Mouse (Mus musculus) forebrain, embryonic 11.5 days (tissue): ENCODE data around the gene Adam21. TPM values are rescaled to one million over a fixed set of nuclear protein-coding genes. Genes with fewer than 3 reads are reported as not detected.
"Not testable (repeated sequence)": the region's sequence is repeated elsewhere in the genome, so short reads cannot be mapped to it uniquely, and the experiment has no call there.

ENCODE experiments used
- ATAC-seq: fragments of 200-750 bp; cut with Nextera tagmentation; replicated peaks from 2 replicates; pipeline ENCODE4 v1.8.0; 2017; ENCODE audit warnings: moderate TSS enrichment; ENCODE audit not compliant: low FRiP score
- DNase-seq: peaks from one replicate; pipeline ENCODE4 v3.0.0-alpha.2; 2017; ENCODE audit warnings: low spot score
- H3K27ac ChIP-seq: fragments of 300-500 bp; sonication (generic); 2 replicates; pipeline ENCODE4 v1.5.1; 2014; ENCODE audit warnings: low read depth, low read length
- H3K27me3 ChIP-seq: fragments of 300-500 bp; sonication (generic); 2 replicates; pipeline ENCODE4 v1.6.1; 2014; ENCODE audit warnings: mild to moderate bottlenecking, low read length, mixed read lengths; ENCODE audit not compliant: control insufficient read depth, insufficient read depth
- H3K36me3 ChIP-seq: fragments of 300-500 bp; sonication (generic); 2 replicates; pipeline ENCODE4 v1.6.1; 2014; ENCODE audit warnings: mild to moderate bottlenecking, low read length, moderate library complexity, mixed read lengths; ENCODE audit not compliant: control insufficient read depth, insufficient read depth
- H3K4me1 ChIP-seq: fragments of 300-500 bp; sonication (generic); replicated peaks from 2 replicates; pipeline ENCODE4 v1.6.1; 2014; ENCODE audit warnings: low read length, mixed read lengths; ENCODE audit not compliant: control insufficient read depth, insufficient read depth
- H3K4me2 ChIP-seq: fragments of 300-500 bp; sonication (generic); 2 replicates; pipeline ENCODE4 v1.6.1; 2014; ENCODE audit warnings: low read depth, mild to moderate bottlenecking, low read length, moderate library complexity, mixed read lengths; ENCODE audit not compliant: severe bottlenecking
- H3K4me3 ChIP-seq: fragments of 300-500 bp; sonication (generic); 2 replicates; pipeline ENCODE4 v1.5.1; 2014; ENCODE audit warnings: low read depth, low read length
- H3K9ac ChIP-seq: fragments of 300-500 bp; sonication (generic); 2 replicates; pipeline ENCODE4 v1.6.1; 2014; ENCODE audit warnings: low read length
- H3K9me3 ChIP-seq: fragments of 300-500 bp; sonication (generic); 2 replicates; pipeline ENCODE4 v1.6.1; 2016; ENCODE audit warnings: low read length, mixed read lengths; ENCODE audit not compliant: control insufficient read depth
- whole genome bisulfite sequencing: fragments of 180-500 bp; shearing (Covaris S2); extraction: QIAGEN DNeasy Blood & Tissue Kit; methylation state at CpG from one replicate; pipeline ENCODE4 v1.1.7; 2014; 5-methylcytosine and 5-hydroxymethylcytosine counted together
- polyA plus RNA-seq: library from polyadenylated mRNA; unstranded; fragments of >200 nt; fragmentation: Nextera tagmentation; extraction: Ambion mirVana; gene quantifications from 2 replicates; pipeline ENCODE4 v1.2.1, GENCODE M21; 2014

Adam21 gene
- polyA plus RNA-seq, 1 experiment from 2014 or later: 0.81 TPM

GRCm38 (mm10) chr12:81564173-81564572 lies 4.1 kb downstream of the Adam21 start:
- Histone ChIP-seq H3K9me3 (no peaks in the 10 kb centered on the region), H3K9ac (no peak overlapping the region), H3K27ac (no peak overlapping the region), H3K36me3 (no peaks in the 10 kb centered on the region), H3K4me2 (no peak overlapping the region), H3K27me3 (no peaks in the 10 kb centered on the region), H3K4me1 (no peaks in the 10 kb centered on the region), H3K4me3 (no peak overlapping the region)
- DNase-seq (no peak), ATAC-seq (no peak)
- 93% methylated on average over 3 of the region's 3 CpGs for WGBS

- DNase-seq: no peak
- 86% methylated on average over 3 of the region's 3 CpGs for WGBS
- Histone ChIP-seq H3K27ac (no peak overlapping the region), H3K9ac (no peak overlapping the region), H3K4me2 (no peak overlapping the region), H3K4me3 (no peak overlapping the region), H3K4me1 (no peaks in the 10 kb centered on the region), H3K27me3 (no peaks in the 10 kb centered on the region), H3K9me3 (no peaks in the 10 kb centered on the region), H3K36me3 (no peaks in the 10 kb centered on the region)
- ATAC-seq: no peak
Measured at GRCm38 (mm10) chr12:81549286-81549685, 19.0 kb downstream of the Adam21 start.

- no peak for ATAC-seq
- H3K4me1 ChIP-seq: no peaks in the 10 kb centered on the region
Measured at GRCm38 (mm10) chr12:81547163-81547562, 21.1 kb downstream of the Adam21 start.

GRCm38 (mm10) chr12:81533029-81533419 lies 35.2 kb downstream of the Adam21 start:
- 42% methylated on average over 4 of the region's 4 CpGs for whole genome bisulfite sequencing
- peak; percentile 63 for ATAC-seq
- Histone ChIP-seq H3K4me1 (no peaks in the 10 kb centered on the region), H3K9me3 (no peaks in the 10 kb centered on the region), H3K36me3 (no peaks in the 10 kb centered on the region), H3K4me2 (peak overlapping the region; percentile 53), H3K9ac (peak overlapping the region; percentile 68), H3K4me3 (peak overlapping the region; percentile 75), H3K27ac (no peak overlapping the region), H3K27me3 (no peaks in the 10 kb centered on the region)
- DNase-seq: no peak

More at GRCm38 (mm10) chr12:81547163-81547562, 21.1 kb downstream of the Adam21 start:
- no peaks in the 10 kb centered on the region for H3K9me3 ChIP-seq
- H3K36me3 ChIP-seq: no peaks in the 10 kb centered on the region
- 72% methylated on average over 4 of the region's 4 CpGs for WGBS
- DNase-seq: no peak
- no peak overlapping the region for H3K9ac ChIP-seq
- H3K4me2 ChIP-seq: no peak overlapping the region
- H3K27ac ChIP-seq: no peak overlapping the region
- H3K4me3 ChIP-seq: no peak overlapping the region
- no peaks in the 10 kb centered on the region for H3K27me3 ChIP-seq

GRCm38 (mm10) chr12:81532316-81533028 lies 35.8 kb downstream of the Adam21 start, which contains the start of the genes Gm20498 and Synj2bp:
Gene Gm20498, minus strand, starts transcription at chr12:81532905.
Gene Synj2bp, minus strand, starts transcription at chr12:81532911.
- Histone ChIP-seq H3K9me3 (no peaks in the 10 kb centered on the region), H3K9ac (peak within 1 kb of the TSS; percentile 68), H3K27me3 (no peaks in the 10 kb centered on the region), H3K4me3 (peak within 1 kb of the TSS; percentile 75), H3K27ac (no peak within 1 kb of the TSS), H3K4me2 (peak within 1 kb of the TSS; percentile 53), H3K4me1 (no peaks in the 10 kb centered on the region), H3K36me3 (no peaks in the 10 kb centered on the region)
- WGBS: under 1% methylated on average over 46 of the region's 46 CpGs
- peak; percentile 89 for ATAC-seq
- DNase-seq: peak; percentile 88

GRCm38 (mm10) chr12:81530587-81530986 lies 37.7 kb downstream of the Adam21 start:
- not testable (repeated sequence) for H3K9me3 ChIP-seq, H3K27ac ChIP-seq
- 84% methylated on average over 5 of the region's 8 CpGs for WGBS

More at GRCm38 (mm10) chr12:81530587-81530986, 37.7 kb downstream of the Adam21 start:
- H3K4me1 ChIP-seq, ATAC-seq, H3K4me3 ChIP-seq, H3K9ac ChIP-seq, H3K27me3 ChIP-seq, DNase-seq, H3K36me3 ChIP-seq, H3K4me2 ChIP-seq: not testable (repeated sequence)

Other genes starting within 250 kb of the Adam21 start
- 0.72 and 1.3 TPM in 2 replicates for gene Slc8a3, start 235.3 kb downstream of the Adam21 start, polyA plus RNA-seq
- gene Gm4787, start 189.0 kb downstream of the Adam21 start, polyA plus RNA-seq: 0.09 and 0.23 TPM in 2 replicates
- 0.71 and 0.75 TPM in 2 replicates for gene Adam4, start 146.5 kb downstream of the Adam21 start, polyA plus RNA-seq
- 112 and 121 TPM in 2 replicates for gene Cox16, start 83.3 kb downstream of the Adam21 start, polyA plus RNA-seq
- gene Gm20498, start 35.6 kb downstream of the Adam21 start, polyA plus RNA-seq: 25.1 and 28.0 TPM in 2 replicates
- 30.9 and 34.9 TPM in 2 replicates for gene Synj2bp, start 35.6 kb downstream of the Adam21 start, polyA plus RNA-seq
- 72.3 and 81.1 TPM in 2 replicates for gene Med6, start 26.5 kb upstream of the Adam21 start, polyA plus RNA-seq
- gene Ttc9, start 62.8 kb upstream of the Adam21 start, polyA plus RNA-seq: 2.9 and 3.1 TPM in 2 replicates
- gene Map3k9, start 212.7 kb upstream of the Adam21 start, polyA plus RNA-seq: 3.0 and 3.9 TPM in 2 replicates